Mouse (Mus musculus) cortical plate, adult 2 months (tissue): ENCODE results near the gene Sri. TPM values are rescaled to one million over a fixed set of nuclear protein-coding genes. Genes with fewer than 3 reads are reported as not detected.

Experiments used
- H3K27ac ChIP-seq: fragments of 200-500 bp; 2 replicates; pipeline ENCODE4 v1.5.1; 2012; ENCODE audit warnings: low read length, control low read depth, inconsistent platforms; ENCODE audit not compliant: insufficient read depth
- H3K4me1 ChIP-seq: fragments of 200-500 bp; 2 replicates; pipeline ENCODE4 v1.6.1; 2011; ENCODE audit warnings: low read length; ENCODE audit not compliant: control insufficient read depth, insufficient read depth
- H3K4me3 ChIP-seq: fragments of 200-500 bp; 2 replicates; pipeline ENCODE4 v1.5.1; 2011; ENCODE audit warnings: mild to moderate bottlenecking, low read length, control low read depth; ENCODE audit not compliant: insufficient read depth
- CTCF ChIP-seq: fragments of 200-500 bp; IDR thresholded peaks from 2 replicates; pipeline ENCODE4 v1.5.1; 2011; ENCODE audit warnings: mild to moderate bottlenecking, control low read depth, low read length; ENCODE audit not compliant: insufficient read depth; ENCODE audit errors: extremely low read depth
- POLR2A ChIP-seq: fragments of 200-500 bp; IDR thresholded peaks from 2 replicates; pipeline ENCODE4 v1.6.1; 2011; ENCODE audit warnings: mild to moderate bottlenecking, low read length, control low read depth; ENCODE audit not compliant: insufficient read depth; ENCODE audit errors: extremely low read depth
- polyA plus RNA-seq: library from polyadenylated mRNA; depleted of rRNA; stranded (reverse); fragments of >200 nt; gene quantifications from 2 replicates; pipeline ENCODE4 v1.2.3, GENCODE M21; 2012; rRNA removed

The Sri gene
- polyA plus RNA-seq, 1 experiment = 124 TPM

DNA sequence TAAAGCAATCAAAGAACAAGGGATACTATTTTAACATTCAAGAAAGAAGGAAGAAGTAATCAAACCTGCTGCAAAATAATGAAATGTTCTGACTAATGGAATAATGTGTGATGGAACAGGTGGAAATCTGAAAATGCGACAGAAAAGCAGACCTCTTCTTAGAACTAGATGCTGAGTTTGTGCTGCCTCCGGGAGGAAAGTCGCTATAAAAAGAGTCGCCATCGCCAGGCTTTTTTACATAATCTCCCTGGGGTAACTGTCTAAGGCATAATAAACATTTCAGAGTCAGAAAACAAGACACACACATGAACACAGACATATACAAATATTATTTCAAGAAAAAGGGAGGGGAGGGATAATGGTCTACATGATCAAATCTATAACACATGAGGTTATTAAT lies 49.0 kb downstream of the Sri start:
- Histone ChIP-seq H3K4me3 (no peak overlapping the region), H3K4me1 (no peaks in the 10 kb centered on the region), H3K27ac (no peak overlapping the region)
- TF ChIP-seq CTCF = no peak
- no peak for TF ChIP-seq POLR2A

GRCm38 (mm10) chr5:8095689-8096088 lies 49.8 kb downstream of the Sri start:
- no peak overlapping the region for H3K27ac ChIP-seq
- TF ChIP-seq POLR2A = no peak
- TF ChIP-seq CTCF = no peak
- no peaks in the 10 kb centered on the region for H3K4me1 ChIP-seq
- H3K4me3 ChIP-seq = no peak overlapping the region

DNA sequence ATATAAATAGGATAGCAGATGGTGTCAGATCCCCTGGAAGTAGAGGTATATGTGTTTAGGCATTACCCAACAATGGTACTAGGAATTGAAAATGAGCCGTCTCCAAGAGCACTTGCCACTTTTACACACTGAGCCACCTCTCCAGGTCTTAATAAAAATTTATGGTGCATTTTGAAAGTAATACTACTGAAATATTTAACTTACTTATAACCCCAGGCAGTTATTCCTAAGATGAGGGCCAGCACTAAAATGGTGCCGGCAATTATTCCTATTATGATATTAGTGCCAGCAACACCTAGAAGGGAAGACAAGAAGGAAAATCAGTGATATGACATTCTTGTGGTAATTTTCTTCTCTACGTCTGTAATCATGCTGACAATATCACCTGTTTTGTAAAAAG lies 65.8 kb downstream of the Sri start:
- Histone ChIP-seq H3K4me3 (no peak overlapping the region), H3K4me1 (peaks cover 3% of the 10 kb centered on the region), H3K27ac (no peak overlapping the region)
- TF ChIP-seq POLR2A = no peak
- no peak for TF ChIP-seq CTCF

DNA sequence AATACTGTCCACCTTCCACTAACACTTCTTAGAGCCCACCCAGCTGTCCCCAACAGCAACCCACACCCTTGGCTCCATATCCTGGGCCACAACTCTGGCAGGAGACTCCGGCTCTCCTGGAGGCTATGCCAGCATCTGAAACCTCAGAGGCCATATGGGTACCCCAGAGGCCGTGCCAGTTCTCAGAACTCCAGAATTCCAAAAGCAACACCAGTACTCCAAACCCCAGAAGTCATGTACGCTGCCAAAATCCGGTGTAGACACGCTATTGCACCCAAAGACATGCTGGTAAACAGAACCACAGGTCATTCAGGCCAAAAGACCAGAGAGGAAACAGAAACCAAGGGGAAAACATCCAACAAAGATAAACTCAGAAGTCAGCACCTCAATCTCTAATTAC lies 66.4 kb downstream of the Sri start:
- no peak for TF ChIP-seq POLR2A
- no peak for TF ChIP-seq CTCF
- Histone ChIP-seq H3K4me1 (peaks cover 3% of the 10 kb centered on the region), H3K4me3 (no peak overlapping the region), H3K27ac (no peak overlapping the region)

GRCm38 (mm10) chr5:8116561-8117168 lies 70.8 kb downstream of the Sri start:
- no peak overlapping the region for H3K27ac ChIP-seq
- no peak overlapping the region for H3K4me3 ChIP-seq
- no peak for TF ChIP-seq POLR2A
- TF ChIP-seq CTCF = no peak
- peaks cover 3% of the 10 kb centered on the region for H3K4me1 ChIP-seq

Other genes starting within 250 kb of the Sri start
- gene Steap4, start 85.6 kb upstream of the Sri start, polyA plus RNA-seq = 0.46 and 0.47 TPM in 2 replicates